Mouse (Mus musculus) midbrain, embryonic 10.5 days (tissue): ENCODE measurements around the gene Rasa4. TPM values are rescaled to one million over a fixed set of nuclear protein-coding genes. Genes with fewer than 3 reads are reported as not detected.
"Not testable (repeated sequence)": the region's sequence is repeated elsewhere in the genome, so short reads cannot be mapped to it uniquely, and the experiment has no call there.

Source experiments
- DNase-seq: peaks from one replicate; pipeline ENCODE4 v3.0.0-alpha.2; 2017; ENCODE audit warnings: low spot score
- H3K27ac ChIP-seq: fragments of 300-500 bp; sonication (generic); replicated peaks from 2 replicates; pipeline ENCODE4 v1.5.1; 2016; ENCODE audit warnings: mild to moderate bottlenecking
- H3K27me3 ChIP-seq: fragments of 300-500 bp; sonication (generic); 2 replicates; pipeline ENCODE4 v1.6.1; 2016; ENCODE audit warnings: low read depth, mild to moderate bottlenecking; ENCODE audit not compliant: poor library complexity, severe bottlenecking
- H3K36me3 ChIP-seq: fragments of 300-500 bp; sonication (generic); 2 replicates; pipeline ENCODE4 v1.6.1; 2016; ENCODE audit warnings: mild to moderate bottlenecking, moderate library complexity
- H3K4me1 ChIP-seq: fragments of 300-500 bp; sonication (generic); 2 replicates; pipeline ENCODE4 v1.6.1; 2016
- H3K4me3 ChIP-seq: fragments of 300-500 bp; sonication (generic); 2 replicates; pipeline ENCODE4 v1.5.1; 2016; ENCODE audit warnings: mild to moderate bottlenecking, moderate library complexity
- H3K9me3 ChIP-seq: fragments of 300-500 bp; sonication (generic); replicated peaks from 2 replicates; pipeline ENCODE4 v1.6.1; 2016; ENCODE audit warnings: mild to moderate bottlenecking
- WGBS: fragments of 180-500 bp; shearing (Covaris S2); methylation state at CpG from one replicate; pipeline ENCODE4 v1.1.7; 2016; 5-methylcytosine and 5-hydroxymethylcytosine counted together
- polyA plus RNA-seq: library from polyadenylated mRNA; unstranded; fragments of >200 nt; fragmentation: Nextera tagmentation; extraction: Ambion mirVana; gene quantifications from 2 replicates; pipeline ENCODE4 v1.2.1, GENCODE M21; 2016

Gene Rasa4
- polyA plus RNA-seq, 1 experiment from 2014 or later: 3.6 TPM

DNA sequence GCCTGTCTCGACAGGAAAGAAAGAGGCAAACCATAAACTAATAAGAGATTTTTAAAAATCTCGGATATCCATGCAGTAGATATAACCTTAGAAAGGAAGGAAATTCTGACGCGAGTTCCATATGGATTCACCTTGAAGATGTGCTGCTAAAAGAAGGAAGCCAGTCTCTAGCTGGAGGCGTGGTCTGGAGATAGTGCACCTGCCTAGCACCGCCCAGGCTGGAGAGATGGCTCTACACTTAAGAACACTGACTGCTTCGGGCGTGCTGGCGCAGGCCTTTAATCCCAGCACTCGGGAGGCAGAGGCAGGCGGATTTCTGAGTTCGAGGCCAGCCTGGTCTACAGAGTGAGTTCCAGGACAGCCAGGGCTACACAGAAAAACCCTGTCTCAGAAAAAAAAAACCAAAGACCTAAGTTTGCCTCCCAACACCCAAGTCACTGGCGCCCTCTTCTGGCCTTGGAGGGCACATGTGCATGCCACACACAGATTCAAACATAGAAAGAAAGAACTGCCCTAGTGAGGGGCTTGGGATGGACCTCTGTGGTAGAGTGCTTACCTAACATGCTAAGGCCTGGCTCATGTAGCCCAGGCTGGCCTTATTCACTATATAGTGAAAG is 54.0 kb downstream of the Rasa4 start:
- no peaks in the 10 kb centered on the region for H3K9me3 ChIP-seq
- 76% methylated on average over 13 of the region's 13 CpGs for WGBS
- H3K27ac ChIP-seq: no peak overlapping the region
- H3K4me1 ChIP-seq: peaks cover 21% of the 10 kb centered on the region
- 0 out of 2 replicates have a peak overlapping the region, but pooled peaks have one; percentile 75 for H3K4me3 ChIP-seq
- H3K27me3 ChIP-seq: no peaks in the 10 kb centered on the region
- DNase-seq: peak; percentile 35
- peaks cover 62% of the 10 kb centered on the region for H3K36me3 ChIP-seq

GRCm38 (mm10) chr5:136139393-136139792 is 55.7 kb downstream of the Rasa4 start:
- Histone ChIP-seq H3K36me3 (peaks cover 46% of the 10 kb centered on the region), H3K4me3 (no peak overlapping the region), H3K4me1 (peaks cover 21% of the 10 kb centered on the region), H3K9me3 (no peaks in the 10 kb centered on the region), H3K27me3 (no peaks in the 10 kb centered on the region), H3K27ac (no peak overlapping the region)
- 95% methylated on average over 13 of the region's 13 CpGs for WGBS
- no peak for DNase-seq

DNA sequence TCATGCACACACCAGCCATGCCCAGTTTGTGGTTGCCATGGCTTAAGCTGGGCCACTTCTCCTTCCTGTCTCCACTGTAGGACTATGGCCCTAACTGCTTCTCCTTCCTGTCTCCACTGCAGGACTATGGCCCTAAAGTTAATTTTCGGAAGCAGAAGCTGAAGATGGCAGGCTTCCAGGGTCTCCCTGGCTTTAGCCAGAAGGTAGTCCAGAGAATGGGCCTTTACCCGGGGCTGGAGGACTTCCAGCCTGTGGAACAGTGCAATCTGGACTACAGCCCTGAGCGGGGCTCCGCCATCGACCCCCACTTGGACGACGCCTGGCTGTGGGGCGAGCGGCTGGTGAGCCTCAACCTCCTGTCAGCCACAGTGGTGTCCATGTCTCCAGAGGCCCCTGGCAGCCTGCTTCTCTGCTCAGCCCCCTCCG is 56.4 kb downstream of the Rasa4 start:
- 95% methylated on average over 10 of the region's 10 CpGs for WGBS
- Histone ChIP-seq H3K27me3 (no peaks in the 10 kb centered on the region), H3K4me1 (peaks cover 14% of the 10 kb centered on the region), H3K9me3 (no peaks in the 10 kb centered on the region), H3K36me3 (peaks cover 46% of the 10 kb centered on the region), H3K4me3 (no peak overlapping the region), H3K27ac (no peak overlapping the region)
- DNase-seq: no peak

DNA sequence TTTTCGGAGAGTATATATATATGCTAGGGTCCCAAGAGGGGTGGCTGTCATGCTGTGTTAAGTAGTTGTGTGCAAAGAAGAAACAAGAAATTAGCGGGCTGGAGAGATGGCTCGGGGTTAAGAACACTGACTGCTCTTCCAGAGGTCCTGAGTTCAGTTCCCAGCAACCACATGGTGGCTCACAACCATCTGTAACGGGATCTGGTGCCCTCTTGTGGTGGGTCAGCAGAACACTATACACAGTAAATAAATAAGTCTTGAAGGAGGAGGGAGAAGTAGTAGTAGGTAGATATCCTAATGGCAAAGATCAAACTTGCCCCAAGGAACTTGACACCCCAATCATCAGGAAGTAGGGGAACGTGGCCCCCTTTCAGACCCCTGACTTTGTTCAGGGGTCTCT is 59.0 kb downstream of the Rasa4 start:
- DNase-seq: no peak
- no peaks in the 10 kb centered on the region for H3K9me3 ChIP-seq
- peaks cover 46% of the 10 kb centered on the region for H3K36me3 ChIP-seq
- WGBS: 83% methylated on average over 5 of the region's 5 CpGs
- no peaks in the 10 kb centered on the region for H3K27me3 ChIP-seq
- no peak overlapping the region for H3K4me3 ChIP-seq
- no peaks in the 10 kb centered on the region; the same call in 1 of the 2 replicates for H3K4me1 ChIP-seq
- H3K27ac ChIP-seq: no peak overlapping the region

DNA sequence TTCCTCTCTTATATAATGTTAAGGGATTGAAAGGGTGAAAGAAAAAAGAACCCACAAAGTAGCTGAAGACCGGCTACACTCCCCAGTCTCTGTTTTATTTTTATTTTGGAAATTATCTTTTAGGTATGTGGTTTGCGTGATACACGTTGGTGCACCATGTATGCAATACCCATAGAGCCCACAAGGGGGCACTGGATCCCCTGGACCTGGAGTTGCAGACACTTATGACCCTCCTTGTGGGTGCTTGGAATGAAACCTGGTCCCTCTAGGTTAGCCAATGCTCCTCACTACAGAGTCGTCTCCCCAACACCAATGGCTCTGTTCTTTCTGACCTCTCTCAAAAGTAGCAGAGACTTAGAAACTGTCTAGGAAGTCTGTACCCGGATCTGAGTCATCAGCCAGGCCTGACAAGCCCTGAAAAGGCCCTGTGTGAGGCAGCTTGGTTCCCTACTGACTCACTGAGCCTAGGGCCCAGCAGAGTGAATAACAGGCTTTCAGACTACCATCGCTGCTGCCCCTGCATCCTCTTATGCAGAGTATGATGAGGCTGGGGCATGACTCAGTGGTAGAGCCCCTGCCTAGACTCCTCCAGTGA is 59.5 kb downstream of the Rasa4 start:
- no peak overlapping the region for H3K27ac ChIP-seq
- H3K4me1 ChIP-seq: no peaks in the 10 kb centered on the region
- H3K9me3 ChIP-seq: no peaks in the 10 kb centered on the region
- no peak for DNase-seq
- H3K27me3 ChIP-seq: no peaks in the 10 kb centered on the region
- WGBS: 86% methylated on average over 6 of the region's 6 CpGs
- no peak overlapping the region for H3K4me3 ChIP-seq
- peaks cover 43% of the 10 kb centered on the region for H3K36me3 ChIP-seq

GRCm38 (mm10) chr5:136144606-136145430 is 61.1 kb downstream of the Rasa4 start:
- Histone ChIP-seq H3K27me3 (no peaks in the 10 kb centered on the region), H3K27ac (no peak overlapping the region), H3K36me3 (peaks cover 28% of the 10 kb centered on the region), H3K4me3 (no peak overlapping the region), H3K4me1 (no peaks in the 10 kb centered on the region), H3K9me3 (no peaks in the 10 kb centered on the region)
- 85% methylated on average over 12 of the region's 12 CpGs for WGBS
- DNase-seq: no peak

DNA sequence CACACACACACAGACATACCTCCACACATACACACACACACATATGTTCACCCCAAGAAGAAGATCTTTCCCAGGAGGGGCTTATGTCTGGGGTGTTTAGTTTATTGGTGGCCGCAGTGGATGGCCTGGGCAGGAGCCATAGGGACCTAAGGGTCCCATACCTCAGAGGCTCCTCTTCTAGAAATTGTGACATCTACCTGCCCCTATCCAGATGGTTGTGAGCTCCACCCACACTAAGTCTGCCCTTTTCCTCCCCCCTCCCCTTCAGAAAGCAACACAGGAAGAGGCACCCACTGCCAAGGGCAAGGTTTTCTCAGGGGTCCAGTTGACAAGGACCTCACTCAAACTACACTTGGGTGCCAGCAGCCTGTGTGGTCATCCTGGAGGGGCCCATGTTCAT is 63.2 kb downstream of the Rasa4 start:
- no peak overlapping the region for H3K27ac ChIP-seq
- no peaks in the 10 kb centered on the region for H3K9me3 ChIP-seq
- WGBS: 90% methylated on average over 1 of the region's 1 CpGs
- no peaks in the 10 kb centered on the region for H3K4me1 ChIP-seq
- peaks cover 6% of the 10 kb centered on the region for H3K36me3 ChIP-seq
- H3K4me3 ChIP-seq: no peak overlapping the region
- no peak for DNase-seq
- H3K27me3 ChIP-seq: no peaks in the 10 kb centered on the region

DNA sequence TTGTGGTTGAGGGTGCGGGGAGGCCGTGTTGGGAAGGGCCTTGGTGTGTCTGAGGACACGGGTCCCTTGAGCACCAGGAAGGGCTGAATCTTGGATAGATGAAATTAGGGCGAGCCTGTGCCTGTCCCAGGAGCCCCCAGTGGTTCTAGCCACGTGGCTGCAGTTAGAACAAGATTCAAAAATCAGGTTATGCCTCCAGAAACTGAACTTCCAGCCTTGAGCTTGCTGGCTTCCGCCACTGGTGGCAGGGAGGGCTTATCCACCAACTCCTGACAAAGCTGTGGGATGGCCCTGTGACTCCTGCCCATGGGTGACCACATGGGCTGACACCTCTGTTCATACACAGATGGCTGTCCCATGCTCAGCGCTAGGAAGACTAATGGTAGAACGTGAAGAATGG is 64.0 kb downstream of the Rasa4 start:
- Histone ChIP-seq H3K9me3 (no peaks in the 10 kb centered on the region), H3K27ac (no peak overlapping the region), H3K4me1 (no peaks in the 10 kb centered on the region), H3K36me3 (no peaks in the 10 kb centered on the region), H3K27me3 (no peaks in the 10 kb centered on the region), H3K4me3 (no peak overlapping the region)
- DNase-seq: no peak
- WGBS: 72% methylated on average over 8 of the region's 8 CpGs

DNA sequence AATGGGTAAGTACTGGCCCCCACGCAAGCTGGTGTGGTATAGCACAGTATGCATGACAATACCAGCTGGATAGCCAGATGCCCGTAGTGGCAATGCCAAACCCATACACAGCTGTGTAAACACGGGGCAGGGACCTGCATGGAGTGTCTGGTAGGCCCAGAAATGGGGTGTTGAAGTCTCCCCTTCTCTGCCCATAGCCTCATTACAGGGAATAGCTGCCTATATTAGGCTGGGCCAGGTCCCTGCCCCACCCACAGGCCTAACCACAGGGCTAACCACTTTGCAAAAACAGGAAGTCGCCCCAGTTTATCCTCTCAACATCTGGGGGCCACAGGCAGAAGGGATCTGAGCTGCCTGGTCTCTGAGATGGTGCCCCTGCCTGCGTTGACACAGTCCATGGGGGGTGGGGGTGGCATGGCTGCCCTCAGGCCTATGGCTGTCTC is 65.4 kb downstream of the Rasa4 start:
- not testable (repeated sequence) for H3K9me3 ChIP-seq, H3K4me1 ChIP-seq, H3K27ac ChIP-seq, DNase-seq, H3K27me3 ChIP-seq, H3K36me3 ChIP-seq, H3K4me3 ChIP-seq
- 69% methylated on average over 5 of the region's 5 CpGs for WGBS

GRCm38 (mm10) chr5:136152365-136152764 is 68.6 kb downstream of the Rasa4 start:
- Histone ChIP-seq H3K4me3 (no peak overlapping the region), H3K27me3 (no peaks in the 10 kb centered on the region), H3K9me3 (no peaks in the 10 kb centered on the region), H3K36me3 (no peaks in the 10 kb centered on the region), H3K27ac (no peak overlapping the region), H3K4me1 (no peaks in the 10 kb centered on the region)
- 86% methylated on average over 8 of the region's 8 CpGs for WGBS
- DNase-seq: no peak

GRCm38 (mm10) chr5:136155399-136155798 is 71.7 kb downstream of the Rasa4 start:
- 92% methylated on average over 5 of the region's 5 CpGs for WGBS
- Histone ChIP-seq H3K36me3 (peaks cover 4% of the 10 kb centered on the region; the same call in 1 of the 2 replicates), H3K4me3 (no peak overlapping the region), H3K27ac (no peak overlapping the region), H3K4me1 (no peaks in the 10 kb centered on the region), H3K9me3 (no peaks in the 10 kb centered on the region), H3K27me3 (no peaks in the 10 kb centered on the region)
- DNase-seq: no peak

- WGBS: 93% methylated on average over 11 of the region's 12 CpGs
- not testable (repeated sequence) for H3K4me3 ChIP-seq, H3K27me3 ChIP-seq, H3K27ac ChIP-seq, DNase-seq, H3K9me3 ChIP-seq, H3K4me1 ChIP-seq, H3K36me3 ChIP-seq
Observed at GRCm38 (mm10) chr5:136160084-136160483, 76.4 kb downstream of the Rasa4 start.
